Mouse (Mus musculus) kidney, adult 2 months (tissue): ENCODE measurements at regions not wholly inside any gene's neighbourhood (a gene's known extent, or its start where the extent isn't known, plus 50 kb on each side); places are given as distances from the start of the nearest gene placed in this dataset.

ENCODE experiments used
- DNase-seq: peaks from one replicate; pipeline ENCODE4 v3.0.0; 2021
- H3K27ac ChIP-seq: fragments of 200-500 bp; 2 replicates; pipeline ENCODE4 v1.5.1; 2012; ENCODE audit warnings: low read depth, low read length, control low read depth, inconsistent platforms; ENCODE audit not compliant: insufficient read depth
- H3K27me3 ChIP-seq: fragments of 200-500 bp; replicated peaks from 2 replicates; pipeline ENCODE4 v1.6.1; 2012; ENCODE audit warnings: mild to moderate bottlenecking, moderate library complexity, low read length, inconsistent platforms; ENCODE audit not compliant: control insufficient read depth, insufficient read depth
- H3K36me3 ChIP-seq: fragments of 200-500 bp; 2 replicates; pipeline ENCODE4 v1.6.1; 2012; ENCODE audit warnings: mild to moderate bottlenecking, moderate library complexity, low read length, inconsistent platforms; ENCODE audit not compliant: control insufficient read depth, insufficient read depth
- H3K4me1 ChIP-seq: fragments of 200-500 bp; 2 replicates; pipeline ENCODE4 v1.6.1; 2011; ENCODE audit warnings: low read length; ENCODE audit not compliant: control insufficient read depth, insufficient read depth
- H3K4me3 ChIP-seq: fragments of 200-500 bp; 2 replicates; pipeline ENCODE4 v1.5.1; 2011; ENCODE audit warnings: mild to moderate bottlenecking, low read depth, low read length, control low read depth; ENCODE audit not compliant: insufficient read depth
- CTCF ChIP-seq: fragments of 200-500 bp; conservative IDR thresholded peaks from 2 replicates; pipeline ENCODE4 v1.5.1; 2011; ENCODE audit warnings: low read depth, mild to moderate bottlenecking, control low read depth, low read length, moderate library complexity, mixed read lengths; ENCODE audit not compliant: insufficient read depth, insufficient read length
- POLR2A ChIP-seq: fragments of 200-500 bp; IDR thresholded peaks from one replicate; pipeline ENCODE4 v1.6.1; 2011; ENCODE audit warnings: low read depth, low read length, control low read depth
- WGBS: fragments of 180-500 bp; shearing (Covaris S2); methylation state at CpG from one replicate; pipeline ENCODE4 v1.1.7; 2018; 5-methylcytosine and 5-hydroxymethylcytosine counted together

DNA sequence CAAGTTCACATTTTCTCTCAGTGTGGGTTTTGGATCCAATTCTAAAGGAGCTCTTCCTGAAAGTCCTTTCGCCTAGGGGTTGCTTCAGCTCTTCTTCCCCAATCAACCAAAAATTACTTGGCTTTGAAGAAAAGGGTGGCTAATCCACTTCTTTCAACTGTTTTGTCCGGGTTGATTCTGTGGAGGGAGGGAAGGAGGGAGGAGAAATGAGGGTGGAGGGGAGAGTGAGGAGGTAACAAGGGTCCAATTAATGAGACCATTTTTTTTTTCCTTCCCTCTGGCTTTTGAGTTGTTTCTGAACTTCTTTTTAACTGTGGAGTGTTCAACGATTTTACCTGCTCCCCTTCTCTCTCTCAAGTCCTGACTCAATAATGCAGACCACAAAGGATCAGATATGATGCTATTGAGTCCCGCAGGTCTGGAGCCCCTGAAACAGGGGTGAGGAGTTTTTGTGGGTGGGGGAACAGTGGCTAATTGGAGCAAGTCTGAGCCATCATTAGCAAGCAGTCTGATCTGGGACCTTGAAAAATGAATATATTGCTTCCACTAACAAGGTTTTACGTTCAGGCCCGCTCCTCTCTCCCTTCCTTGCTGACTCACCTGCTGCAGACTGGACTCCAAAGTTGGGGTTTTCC lies 61.0 kb upstream of the Nepro start:
- Histone ChIP-seq H3K36me3 (no peaks in the 10 kb centered on the region), H3K27ac (no peak overlapping the region), H3K4me3 (no peak overlapping the region), H3K4me1 (peaks cover 2% of the 10 kb centered on the region), H3K27me3 (no peaks in the 10 kb centered on the region)
- no peak for DNase-seq
- 85% methylated on average over 6 of the region's 6 CpGs for WGBS
- TF ChIP-seq CTCF (no peak), POLR2A (no peak)

- DNase-seq, result no peak
- H3K4me1 ChIP-seq, result peaks cover 2% of the 10 kb centered on the region
- H3K27ac ChIP-seq, result no peak overlapping the region
- no peak overlapping the region for H3K4me3 ChIP-seq
- no peak for TF ChIP-seq POLR2A
- no peak for TF ChIP-seq CTCF
- WGBS, result 61% methylated on average over 4 of the region's 4 CpGs
- no peaks in the 10 kb centered on the region for H3K36me3 ChIP-seq
- H3K27me3 ChIP-seq, result no peaks in the 10 kb centered on the region
Observed at GRCm38 (mm10) chr16:44660996-44661876, 62.9 kb upstream of the Nepro start.

GRCm38 (mm10) chr16:44658306-44658705 lies 65.8 kb upstream of the Nepro start:
- H3K36me3 ChIP-seq, result no peaks in the 10 kb centered on the region
- peaks cover 2% of the 10 kb centered on the region for H3K4me1 ChIP-seq
- no peak overlapping the region for H3K4me3 ChIP-seq
- no peaks in the 10 kb centered on the region for H3K27me3 ChIP-seq
- no peak for TF ChIP-seq POLR2A
- TF ChIP-seq CTCF, result no peak
- WGBS, result 49% methylated on average over 8 of the region's 8 CpGs
- peak; percentile 65 for DNase-seq
- H3K27ac ChIP-seq, result 0 out of 2 replicates have a peak overlapping the region, but pooled peaks have one; percentile 38

GRCm38 (mm10) chr16:44656181-44656580 lies 67.9 kb upstream of the Nepro start:
- 100% methylated on average over 1 of the region's 1 CpGs for WGBS
- no peak overlapping the region for H3K4me3 ChIP-seq
- no peaks in the 10 kb centered on the region for H3K36me3 ChIP-seq
- no peak overlapping the region for H3K27ac ChIP-seq
- no peaks in the 10 kb centered on the region for H3K27me3 ChIP-seq
- no peak for DNase-seq
- TF ChIP-seq CTCF (no peak), POLR2A (no peak)
- peaks cover 2% of the 10 kb centered on the region for H3K4me1 ChIP-seq

DNA sequence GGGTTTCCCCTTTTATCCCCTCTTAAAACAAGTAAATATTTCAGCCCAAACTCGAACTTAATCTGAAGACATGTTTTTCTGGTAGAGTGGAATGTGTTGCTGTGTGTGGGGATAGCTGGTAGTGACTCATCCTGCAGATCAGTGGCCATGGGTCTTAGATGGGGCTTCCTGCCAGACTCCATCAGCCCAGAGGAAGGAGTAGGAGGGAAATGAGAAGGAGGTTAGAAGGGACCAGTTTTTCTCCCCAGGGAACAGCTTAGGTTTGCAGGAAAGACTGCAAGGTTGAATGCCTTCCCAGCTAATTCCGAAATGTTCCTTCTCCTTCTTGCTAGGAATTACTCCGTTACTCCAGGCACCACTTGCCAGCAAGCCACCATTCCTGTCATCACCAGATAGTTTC lies 68.8 kb upstream of the Nepro start:
- peaks cover 2% of the 10 kb centered on the region for H3K4me1 ChIP-seq
- H3K27me3 ChIP-seq, result no peaks in the 10 kb centered on the region
- WGBS, result 45% methylated on average over 3 of the region's 3 CpGs
- no peak for TF ChIP-seq CTCF
- no peak overlapping the region for H3K4me3 ChIP-seq
- no peaks in the 10 kb centered on the region for H3K36me3 ChIP-seq
- peak; percentile 10 for DNase-seq
- no peak overlapping the region for H3K27ac ChIP-seq

GRCm38 (mm10) chr16:44648547-44649223 lies 75.4 kb upstream of the Nepro start:
- TF ChIP-seq POLR2A, result no peak
- no peak for TF ChIP-seq CTCF
- Histone ChIP-seq H3K27ac (no peak overlapping the region), H3K36me3 (no peaks in the 10 kb centered on the region), H3K4me3 (no peak overlapping the region), H3K27me3 (no peaks in the 10 kb centered on the region), H3K4me1 (no peaks in the 10 kb centered on the region; the same call in 1 of the 2 replicates)
- DNase-seq, result peak; percentile 28
- WGBS, result 49% methylated on average over 2 of the region's 2 CpGs

- no peak for TF ChIP-seq CTCF
- TF ChIP-seq POLR2A, result no peak
- DNase-seq, result peak; percentile 72
Observed at GRCm38 (mm10) chr16:44643992-44644391, 80.1 kb upstream of the Nepro start.

More at GRCm38 (mm10) chr16:44643992-44644391, 80.1 kb upstream of the Nepro start:
- H3K4me1 ChIP-seq, result no peaks in the 10 kb centered on the region; the same call in 1 of the 2 replicates
- no peaks in the 10 kb centered on the region for H3K27me3 ChIP-seq
- H3K4me3 ChIP-seq, result no peak overlapping the region
- H3K36me3 ChIP-seq, result no peaks in the 10 kb centered on the region
- 8% methylated on average over 4 of the region's 4 CpGs for WGBS
- no peak overlapping the region for H3K27ac ChIP-seq
